Mouse (Mus musculus): ENCODE data around the gene Srebf1. TPM values are rescaled to one million over a fixed set of nuclear protein-coding genes. Genes with fewer than 3 reads are reported as not detected.

The Srebf1 gene
- polyA plus RNA-seq (2015; fragmentation: Nextera tagmentation; extraction: Ambion mirVana): 81.5 and 83.5 TPM in 2 replicates

DNA sequence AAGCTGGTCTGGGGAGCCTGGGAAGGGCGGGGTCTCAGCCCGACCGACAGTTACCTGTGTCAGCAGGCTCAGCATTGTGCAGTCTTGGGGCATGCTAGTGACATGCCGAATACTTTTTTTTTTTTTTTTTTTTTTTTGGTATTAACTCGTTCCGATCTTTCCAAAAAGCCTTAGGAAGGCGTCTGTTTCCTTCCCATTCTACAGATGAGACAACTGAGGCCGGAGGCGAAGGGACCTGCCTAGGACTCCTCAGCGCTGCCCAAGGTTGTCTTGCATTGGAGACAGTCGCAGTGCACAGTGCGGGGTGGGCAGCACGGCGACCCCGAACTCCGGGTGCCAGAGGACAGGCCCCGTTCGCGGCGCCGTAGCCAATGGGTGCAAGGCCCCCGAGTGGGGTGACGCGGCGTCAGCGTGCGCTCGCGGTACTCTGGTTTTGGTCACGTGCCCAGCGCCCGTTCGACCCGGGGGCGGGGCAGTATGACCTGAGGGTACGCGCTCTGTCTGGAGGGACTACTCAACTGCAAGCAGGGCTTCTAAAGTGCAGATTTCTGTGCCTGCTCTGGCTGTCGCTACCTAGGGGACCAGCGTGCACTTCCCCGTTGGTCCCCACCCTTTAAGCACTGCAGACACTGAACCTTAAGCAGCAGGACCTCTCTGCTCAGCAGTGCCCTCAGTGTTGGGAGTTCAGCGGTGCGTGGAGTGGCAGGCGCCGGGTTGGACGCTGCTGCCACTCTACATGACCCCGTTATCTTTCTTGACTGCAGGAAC is at the start of gene Srebf1:
Srebf1 (minus strand) TSS at position 113 of the 768 bp plus-strand sequence.
- Histone ChIP-seq H3K4me1 (peaks cover 38% of the 10 kb centered on the region), H3K4me3 (replicated peaks) (peak within 1 kb of the TSS; percentile 43), H3K27me3 (replicated peaks) (no peaks in the 10 kb centered on the region), H3K27ac (peak within 1 kb of the TSS; percentile 76), H3K9me3 (no peaks in the 10 kb centered on the region), H3K36me3 (peaks cover 13% of the 10 kb centered on the region), H3K4me2 (peak within 1 kb of the TSS; percentile 87), H3K9ac (peak within 1 kb of the TSS; percentile 23)
- whole genome bisulfite sequencing: 4% methylated on average over 46 of the region's 46 CpGs
- peak; percentile 67 for ATAC-seq (ENCODE audit: insufficient read depth, low FRiP score, low read depth)

DNA sequence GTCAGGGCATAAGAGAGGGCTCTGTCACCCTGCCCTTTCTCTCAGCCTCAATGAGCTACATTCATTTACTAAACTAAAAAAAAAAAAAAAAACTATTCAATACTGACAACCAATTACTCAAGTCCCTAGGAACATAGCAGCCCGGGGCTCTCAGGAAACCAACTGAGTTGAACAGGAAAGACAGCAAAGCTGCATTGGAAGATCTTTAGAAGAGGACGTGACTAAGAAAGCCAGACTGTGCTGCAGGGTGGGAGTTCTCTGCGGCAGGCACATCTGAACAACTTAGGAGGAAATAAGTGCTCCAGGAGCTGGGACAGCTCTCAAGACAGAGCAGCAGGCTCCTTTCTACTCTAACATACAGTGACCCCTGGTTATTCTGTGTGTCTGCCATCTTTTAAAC is 46.2 kb upstream of the Srebf1 start:
- WGBS: 50% methylated on average over 3 of the region's 3 CpGs
- peak overlapping the region; percentile 35; the same call in 1 of the 2 replicates for H3K27ac ChIP-seq

DNA sequence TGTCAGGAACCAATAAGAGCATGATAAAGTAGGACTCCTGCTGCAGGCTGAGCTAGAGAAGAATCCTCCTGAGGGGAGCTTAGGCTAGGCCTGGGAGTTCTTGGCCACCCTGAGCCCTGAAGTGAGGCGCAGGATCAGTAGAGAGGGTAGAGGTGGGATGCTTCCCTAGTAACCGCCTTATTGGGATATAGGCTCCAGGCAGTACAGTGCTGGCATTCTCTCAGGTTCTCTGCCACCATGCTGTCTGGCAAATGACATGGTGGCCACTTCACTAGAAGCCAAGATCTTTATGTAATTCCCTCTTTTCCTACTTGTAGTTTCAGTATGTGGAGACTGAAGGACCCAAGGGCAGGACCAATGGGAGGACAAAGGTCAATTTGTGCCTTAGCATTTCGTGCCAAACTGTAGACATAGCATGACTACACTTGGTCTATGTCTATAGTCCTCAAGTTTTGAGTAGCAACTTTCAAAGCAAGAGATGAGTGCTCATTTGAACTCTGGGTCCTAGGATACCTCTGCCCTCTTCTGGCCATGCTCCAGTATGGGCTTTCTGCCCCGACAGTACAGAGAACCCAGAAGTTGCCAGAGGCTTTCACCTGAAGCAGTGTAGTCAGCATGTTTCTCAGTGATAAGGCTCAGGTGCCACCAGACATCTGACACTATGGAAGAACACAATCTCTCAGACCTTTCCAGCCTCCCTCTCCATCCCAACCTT is 43.0 kb upstream of the Srebf1 start:
- ATAC-seq (ENCODE audit: insufficient read depth, low FRiP score, low read depth): no peak
- no peaks in the 10 kb centered on the region for H3K9me3 ChIP-seq
- no peak overlapping the region for H3K27ac ChIP-seq
- no peak overlapping the region for H3K4me3 ChIP-seq (replicated peaks)
- no peaks in the 10 kb centered on the region for H3K27me3 ChIP-seq (replicated peaks)
- H3K36me3 ChIP-seq: 0 out of 2 replicates have a peak, but pooled peaks cover 5% of the 10 kb centered on the region
- no peaks in the 10 kb centered on the region for H3K4me1 ChIP-seq
- no peak overlapping the region for H3K4me2 ChIP-seq
- no peak overlapping the region for H3K9ac ChIP-seq
- WGBS: 82% methylated on average over 4 of the region's 4 CpGs

More for the DNA sequence above, 46.2 kb upstream of the Srebf1 start:
- Histone ChIP-seq H3K36me3 (0 out of 2 replicates have a peak, but pooled peaks cover 5% of the 10 kb centered on the region), H3K4me2 (no peak overlapping the region), H3K4me1 (peaks cover 7% of the 10 kb centered on the region), H3K4me3 (replicated peaks) (no peak overlapping the region), H3K9me3 (no peaks in the 10 kb centered on the region), H3K9ac (no peak overlapping the region), H3K27me3 (replicated peaks) (no peaks in the 10 kb centered on the region)
- no peak for ATAC-seq (ENCODE audit: insufficient read depth, low FRiP score, low read depth)

DNA sequence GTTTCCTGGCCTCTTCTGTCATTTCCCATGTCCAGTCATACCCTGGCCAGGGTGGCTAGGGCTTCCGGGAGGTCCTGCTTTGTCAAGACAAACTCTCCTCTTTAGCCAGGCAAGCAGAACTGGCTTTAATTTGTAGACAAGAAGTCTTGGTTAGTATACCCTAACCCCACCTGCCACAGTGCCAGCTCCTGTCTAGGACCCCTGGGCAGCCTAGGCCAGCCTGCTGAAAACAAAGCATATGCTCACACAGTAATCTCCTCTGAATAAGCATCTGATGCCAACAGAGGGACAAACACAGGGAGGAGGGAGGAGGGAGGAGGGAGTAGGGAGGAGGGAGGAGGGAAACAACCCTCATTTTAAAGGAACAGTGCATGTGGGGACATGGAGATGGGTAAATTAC is 42.3 kb upstream of the Srebf1 start:
- H3K4me2 ChIP-seq: no peak overlapping the region
- H3K36me3 ChIP-seq: 0 out of 2 replicates have a peak, but pooled peaks cover 2% of the 10 kb centered on the region
- no peak overlapping the region for H3K4me3 ChIP-seq (replicated peaks)
- H3K9ac ChIP-seq: no peak overlapping the region
- no peaks in the 10 kb centered on the region for H3K27me3 ChIP-seq (replicated peaks)
- no peak overlapping the region for H3K27ac ChIP-seq
- 80% methylated on average over 1 of the region's 1 CpGs for WGBS
- no peak for ATAC-seq (ENCODE audit: insufficient read depth, low FRiP score, low read depth)
- H3K4me1 ChIP-seq: no peaks in the 10 kb centered on the region
- no peaks in the 10 kb centered on the region for H3K9me3 ChIP-seq

DNA sequence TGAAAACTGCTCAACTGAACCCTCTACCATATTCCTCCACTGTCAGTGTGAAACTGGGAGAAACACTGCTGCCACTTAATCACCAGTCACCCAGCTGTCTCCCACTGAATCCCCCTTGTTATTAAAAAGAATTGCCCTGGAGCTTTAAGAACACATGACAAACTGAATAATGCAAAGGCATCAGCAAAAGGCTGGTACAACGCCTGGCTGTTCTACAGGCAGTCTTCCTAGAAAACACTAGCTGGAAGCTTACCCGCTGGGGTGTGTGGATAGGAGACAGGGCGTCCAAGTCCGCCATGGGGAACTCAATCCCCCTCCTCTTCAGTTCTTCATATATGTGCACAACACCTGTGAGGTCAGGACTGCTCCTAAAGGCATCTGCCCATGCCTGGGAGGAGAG is 40.0 kb upstream of the Srebf1 start:
- 0 out of 2 replicates have a peak, but pooled peaks cover 4% of the 10 kb centered on the region for H3K36me3 ChIP-seq
- no peak for ATAC-seq (ENCODE audit: insufficient read depth, low FRiP score, low read depth)
- H3K27ac ChIP-seq: no peak overlapping the region
- H3K9ac ChIP-seq: no peak overlapping the region
- no peaks in the 10 kb centered on the region for H3K4me1 ChIP-seq
- H3K4me2 ChIP-seq: no peak overlapping the region
- no peak overlapping the region for H3K4me3 ChIP-seq (replicated peaks)
- H3K9me3 ChIP-seq: no peaks in the 10 kb centered on the region
- no peaks in the 10 kb centered on the region for H3K27me3 ChIP-seq (replicated peaks)
- 89% methylated on average over 4 of the region's 4 CpGs for WGBS

DNA sequence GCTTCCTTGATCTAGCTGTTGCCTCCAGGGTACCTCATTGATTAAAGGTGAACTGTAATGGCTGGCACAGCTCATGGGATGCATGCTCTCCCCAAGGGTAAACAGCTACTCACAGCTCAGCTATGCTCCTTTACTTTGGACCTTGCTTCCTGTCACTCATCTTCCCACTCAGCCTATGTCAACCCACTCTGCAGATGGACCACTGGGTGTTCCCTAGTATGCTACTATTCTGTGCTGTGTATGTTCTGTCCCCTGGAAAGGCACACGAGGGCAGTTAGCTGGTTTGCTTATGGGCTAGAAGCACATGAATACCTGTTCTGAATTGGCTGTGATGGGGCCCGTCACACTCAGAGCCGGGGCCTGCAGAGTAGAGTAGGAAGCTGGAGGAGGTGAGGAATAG is 38.4 kb upstream of the Srebf1 start:
- Histone ChIP-seq H3K27ac (no peak overlapping the region), H3K27me3 (replicated peaks) (no peaks in the 10 kb centered on the region), H3K4me3 (replicated peaks) (no peak overlapping the region), H3K9me3 (no peaks in the 10 kb centered on the region), H3K4me1 (no peaks in the 10 kb centered on the region), H3K9ac (no peak overlapping the region), H3K4me2 (no peak overlapping the region), H3K36me3 (0 out of 2 replicates have a peak, but pooled peaks cover 4% of the 10 kb centered on the region)
- 87% methylated on average over 3 of the region's 3 CpGs for WGBS
- no peak for ATAC-seq (ENCODE audit: insufficient read depth, low FRiP score, low read depth)

DNA sequence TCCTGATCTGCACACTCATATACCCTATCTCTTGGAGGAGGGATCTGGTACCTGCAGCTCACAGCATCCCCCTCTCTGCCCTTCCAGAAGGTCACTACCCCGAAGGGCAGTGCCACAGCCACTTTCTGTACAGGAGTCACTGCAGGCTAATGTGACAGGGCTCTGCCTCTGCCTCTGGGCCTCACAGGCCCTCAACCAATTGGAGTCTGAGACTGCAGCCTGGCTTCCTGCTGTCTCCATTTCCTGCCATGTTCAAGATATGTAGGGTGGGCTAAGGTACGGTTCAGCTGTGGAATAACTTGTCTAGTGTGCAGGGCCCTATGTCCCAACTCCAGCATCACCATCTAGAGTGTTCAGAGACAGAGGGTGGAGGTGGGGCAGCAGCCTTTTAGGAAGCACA is 35.3 kb upstream of the Srebf1 start:
- 77% methylated on average over 2 of the region's 2 CpGs for WGBS
- no peak overlapping the region for H3K27ac ChIP-seq
- H3K4me3 ChIP-seq (replicated peaks): no peak overlapping the region
- ATAC-seq (ENCODE audit: insufficient read depth, low FRiP score, low read depth): no peak
- no peak overlapping the region for H3K9ac ChIP-seq
- no peaks in the 10 kb centered on the region for H3K27me3 ChIP-seq (replicated peaks)
- H3K36me3 ChIP-seq: 0 out of 2 replicates have a peak, but pooled peaks cover 4% of the 10 kb centered on the region
- H3K4me1 ChIP-seq: no peaks in the 10 kb centered on the region; the same call in 1 of the 2 replicates
- H3K9me3 ChIP-seq: no peaks in the 10 kb centered on the region
- no peak overlapping the region for H3K4me2 ChIP-seq

DNA sequence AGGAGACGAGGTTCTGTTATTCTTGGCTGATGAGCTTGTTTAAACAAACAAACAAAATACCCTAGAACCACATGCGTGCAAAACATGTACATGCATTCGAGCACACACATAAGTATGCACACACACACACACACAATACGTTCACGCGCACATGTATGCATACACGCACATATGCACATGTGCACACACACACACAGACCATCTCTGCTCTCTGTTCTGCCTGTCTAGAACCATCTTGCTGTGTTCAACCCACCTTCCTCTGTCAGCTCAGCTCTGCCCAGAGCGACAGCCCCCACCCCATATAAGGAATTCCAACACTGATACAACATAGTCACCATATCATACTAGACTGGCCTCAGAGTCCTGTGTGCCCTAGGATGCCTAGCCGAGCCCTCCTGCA is 34.3 kb upstream of the Srebf1 start:
- WGBS: 81% methylated on average over 9 of the region's 9 CpGs
- Histone ChIP-seq H3K9ac (no peak overlapping the region), H3K4me3 (replicated peaks) (no peak overlapping the region), H3K27ac (peak overlapping the region; percentile 7; the same call in 1 of the 2 replicates), H3K27me3 (replicated peaks) (no peaks in the 10 kb centered on the region), H3K36me3 (0 out of 2 replicates have a peak, but pooled peaks cover 4% of the 10 kb centered on the region), H3K4me1 (no peaks in the 10 kb centered on the region; the same call in 1 of the 2 replicates), H3K4me2 (no peak overlapping the region), H3K9me3 (no peaks in the 10 kb centered on the region)
- ATAC-seq (ENCODE audit: insufficient read depth, low FRiP score, low read depth): no peak

DNA sequence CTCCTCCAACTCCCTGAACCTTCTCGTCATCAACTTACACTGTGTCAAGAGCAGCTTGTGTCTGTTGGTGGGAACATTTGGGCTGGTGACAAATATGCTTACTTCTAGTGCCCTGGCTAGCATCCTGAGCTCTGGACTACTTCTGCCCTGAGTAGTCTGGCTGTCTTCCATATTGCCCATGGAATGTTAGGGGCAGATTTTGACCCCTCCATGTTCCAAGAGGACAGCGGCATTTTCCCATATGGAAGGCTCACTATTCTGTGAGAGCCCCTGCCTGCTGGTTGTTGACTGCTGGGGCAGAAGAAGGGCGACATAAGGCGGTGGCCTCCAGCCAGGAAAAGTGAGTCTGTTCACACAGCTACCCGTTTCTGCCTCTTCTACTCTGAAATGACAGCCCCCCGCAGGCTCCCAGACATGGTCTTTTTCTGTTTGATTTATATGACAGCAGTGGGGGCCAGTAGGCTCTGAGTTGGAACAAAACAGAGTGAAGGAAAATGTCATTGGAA is 33.8 kb upstream of the Srebf1 start:
- Histone ChIP-seq H3K4me2 (no peak overlapping the region), H3K36me3 (0 out of 2 replicates have a peak, but pooled peaks cover 4% of the 10 kb centered on the region), H3K27ac (0 out of 2 replicates have a peak overlapping the region, but pooled peaks have one; percentile 7), H3K4me1 (no peaks in the 10 kb centered on the region; the same call in 1 of the 2 replicates), H3K27me3 (replicated peaks) (no peaks in the 10 kb centered on the region), H3K4me3 (replicated peaks) (no peak overlapping the region), H3K9me3 (no peaks in the 10 kb centered on the region), H3K9ac (no peak overlapping the region)
- ATAC-seq (ENCODE audit: insufficient read depth, low FRiP score, low read depth): no peak
- WGBS: 46% methylated on average over 6 of the region's 6 CpGs

DNA sequence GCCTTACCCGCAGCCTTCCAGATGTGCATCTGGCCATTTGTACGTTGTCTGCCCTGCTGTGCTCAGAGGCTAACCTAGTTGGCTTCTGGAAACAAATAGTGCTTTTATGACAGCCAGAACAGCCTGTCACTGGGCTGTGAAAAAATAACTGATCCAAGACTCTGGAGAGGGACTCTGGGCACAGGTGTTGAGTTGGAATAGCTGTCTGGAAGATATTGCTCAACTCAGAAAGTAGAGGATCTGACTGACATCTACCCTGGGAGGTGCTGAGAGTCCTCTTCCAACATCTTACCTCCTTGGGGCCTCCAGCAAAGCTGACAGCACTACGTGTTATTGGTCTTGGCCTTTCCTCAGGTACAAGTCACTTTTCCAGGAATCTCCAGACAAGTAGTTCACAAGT is 33.3 kb upstream of the Srebf1 start:
- no peak for ATAC-seq (ENCODE audit: insufficient read depth, low FRiP score, low read depth)

DNA sequence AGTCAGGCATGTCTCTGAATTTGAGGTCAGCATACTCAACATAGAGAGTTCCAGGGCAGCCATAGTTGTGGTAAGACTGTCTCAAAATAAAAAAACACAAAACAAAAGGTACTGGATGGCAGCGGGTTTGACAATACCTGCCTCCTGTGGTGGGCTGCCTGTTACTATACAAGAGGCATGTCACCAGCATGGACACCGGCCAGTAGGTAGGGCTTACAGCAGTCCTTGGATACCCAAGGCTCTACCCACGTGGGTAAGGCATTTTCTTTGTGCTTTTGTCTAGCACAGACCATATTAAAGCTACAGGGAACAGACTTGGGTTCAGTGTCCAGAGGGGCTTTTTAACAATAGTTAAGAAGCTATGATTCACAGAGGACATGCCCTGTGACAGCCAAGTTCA is 32.8 kb upstream of the Srebf1 start:
- Histone ChIP-seq H3K4me1 (no peaks in the 10 kb centered on the region; the same call in 1 of the 2 replicates), H3K4me3 (replicated peaks) (no peak overlapping the region), H3K9me3 (no peaks in the 10 kb centered on the region), H3K27ac (no peak overlapping the region), H3K36me3 (0 out of 2 replicates have a peak, but pooled peaks cover 4% of the 10 kb centered on the region), H3K4me2 (no peak overlapping the region), H3K27me3 (replicated peaks) (no peaks in the 10 kb centered on the region), H3K9ac (no peak overlapping the region)
- WGBS: 82% methylated on average over 3 of the region's 3 CpGs
- no peak for ATAC-seq (ENCODE audit: insufficient read depth, low FRiP score, low read depth)

More for the DNA sequence above, 33.3 kb upstream of the Srebf1 start:
- 78% methylated on average over 3 of the region's 3 CpGs for whole genome bisulfite sequencing
- H3K4me1 ChIP-seq: no peaks in the 10 kb centered on the region; the same call in 1 of the 2 replicates
- H3K27ac ChIP-seq: no peak overlapping the region
- H3K27me3 ChIP-seq (replicated peaks): no peaks in the 10 kb centered on the region
- no peak overlapping the region for H3K4me3 ChIP-seq (replicated peaks)
- H3K9ac ChIP-seq: no peak overlapping the region
- H3K36me3 ChIP-seq: 0 out of 2 replicates have a peak, but pooled peaks cover 4% of the 10 kb centered on the region
- no peak overlapping the region for H3K4me2 ChIP-seq
- no peaks in the 10 kb centered on the region for H3K9me3 ChIP-seq

All from stomach, embryonic 15.5 days (tissue).